Mouse (Mus musculus): ENCODE results near the gene Kif3a.

- TF ChIP-seq CTCF (IDR thresholded peaks at IDR 0.05; ENCODE audit: control insufficient read depth, insufficient read depth, low read length): no peak
- TF ChIP-seq POLR2A (IDR thresholded peaks at IDR 0.05; ENCODE audit: borderline replicate concordance, control insufficient read depth, low read depth, low read length): no peak
Measured at GRCm38 (mm10) chr11:53623573-53623972, 56.4 kb downstream of the Kif3a start.

Measured in bone marrow, adult 2 months (tissue).